Mouse (Mus musculus): Measurements from ENCODE around the gene H1f0. TPM values are rescaled to one million over a fixed set of nuclear protein-coding genes. Genes with fewer than 3 reads are reported as not detected.

H1f0 gene
- polyA plus RNA-seq, 1 experiment from 2014 or later, result 74.8 TPM

DNA sequence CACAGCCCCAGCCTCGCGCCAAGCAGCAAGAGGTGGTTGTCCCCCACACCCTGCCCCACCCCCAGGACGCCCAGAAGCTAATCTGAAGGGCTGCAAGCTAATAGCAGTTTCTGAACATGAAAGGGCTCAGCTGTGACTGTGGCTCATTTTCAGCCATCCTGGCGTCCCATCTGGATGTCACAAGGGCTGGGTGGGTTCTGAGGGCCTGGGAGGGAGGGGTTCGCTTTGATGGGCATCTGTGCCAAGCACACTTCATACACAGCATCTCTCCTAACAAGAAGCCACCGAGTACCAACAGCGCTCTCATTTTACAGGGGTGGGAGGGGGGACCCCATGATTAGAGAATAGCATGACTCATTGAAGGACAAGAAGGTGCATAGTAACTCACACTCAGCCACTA is 14.9 kb upstream of the H1f0 start:
- 0 out of 2 replicates have a peak overlapping the region, but pooled peaks have one; percentile 3 for H3K27ac ChIP-seq

DNA sequence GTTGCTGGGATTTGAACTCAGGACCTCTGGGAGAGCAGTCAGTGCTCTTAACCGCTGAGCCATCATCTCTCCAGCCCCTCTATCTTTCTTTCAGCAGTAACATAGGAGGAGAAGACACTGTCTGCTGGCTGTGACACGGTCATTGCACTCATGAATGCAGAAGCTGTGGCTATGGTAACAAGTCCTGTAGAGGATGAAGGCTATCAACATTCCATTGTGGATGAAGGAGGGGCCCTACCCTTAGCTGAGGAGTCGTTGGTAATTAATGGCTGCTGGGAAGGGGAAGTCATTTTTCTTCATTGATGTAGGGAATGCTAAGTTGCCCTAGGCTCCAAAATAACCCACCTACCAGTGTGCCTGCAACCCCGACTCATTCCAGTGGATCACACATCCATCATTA is 10.1 kb upstream of the H1f0 start:
- Histone ChIP-seq H3K27me3 (ENCODE audit: control insufficient read depth, insufficient read depth, low read length) (no peaks in the 10 kb centered on the region), H3K4me2 (replicated peaks) (no peak overlapping the region), H3K4me3 (replicated peaks; ENCODE audit: low read length) (no peak overlapping the region), H3K36me3 (replicated peaks; ENCODE audit: control insufficient read depth, insufficient read depth) (no peaks in the 10 kb centered on the region), H3K9ac (no peak overlapping the region), H3K4me1 (replicated peaks; ENCODE audit: control insufficient read depth, insufficient read depth, low read length) (no peaks in the 10 kb centered on the region), H3K9me3 (ENCODE audit: control insufficient read depth, low read length) (no peaks in the 10 kb centered on the region), H3K27ac (no peak overlapping the region)
- no peak for DNase-seq (ENCODE audit: low spot score)
- WGBS, result 29% methylated on average over 4 of the region's 4 CpGs
- no peak for ATAC-seq (ENCODE audit: low FRiP score)

More for the DNA sequence above, 14.9 kb upstream of the H1f0 start:
- Histone ChIP-seq H3K27me3 (ENCODE audit: control insufficient read depth, insufficient read depth, low read length) (no peaks in the 10 kb centered on the region), H3K4me2 (replicated peaks) (no peak overlapping the region), H3K9me3 (ENCODE audit: control insufficient read depth, low read length) (no peaks in the 10 kb centered on the region), H3K36me3 (replicated peaks; ENCODE audit: control insufficient read depth, insufficient read depth) (no peaks in the 10 kb centered on the region), H3K4me3 (replicated peaks; ENCODE audit: low read length) (no peak overlapping the region), H3K4me1 (replicated peaks; ENCODE audit: control insufficient read depth, insufficient read depth, low read length) (no peaks in the 10 kb centered on the region), H3K9ac (no peak overlapping the region)
- WGBS, result 44% methylated on average over 7 of the region's 7 CpGs
- DNase-seq (ENCODE audit: low spot score) (no peak), ATAC-seq (ENCODE audit: low FRiP score) (no peak)

DNA sequence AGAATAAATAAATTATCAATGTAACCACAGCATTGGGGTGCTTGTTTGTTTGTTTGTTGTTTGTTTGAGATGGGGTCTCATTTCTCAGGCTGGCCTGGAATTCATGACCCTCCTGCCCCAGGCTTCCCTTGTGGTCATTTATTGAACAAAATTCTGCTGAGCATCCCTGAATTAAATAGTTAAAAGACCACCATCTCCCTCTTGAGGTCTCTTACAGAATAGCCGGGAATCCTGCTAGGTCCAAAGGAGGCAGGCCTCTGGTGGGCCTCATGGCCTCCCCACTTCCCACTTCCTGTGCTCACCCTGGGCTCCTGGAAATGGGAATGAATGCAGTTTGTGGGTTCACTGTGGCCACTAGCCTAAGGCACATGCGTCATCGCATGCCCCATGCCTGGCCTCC is 9.4 kb upstream of the H1f0 start:
- no peak for DNase-seq (ENCODE audit: low spot score)
- 64% methylated on average over 3 of the region's 3 CpGs for WGBS
- H3K4me3 ChIP-seq (replicated peaks; ENCODE audit: low read length), result no peak overlapping the region
- no peak overlapping the region for H3K27ac ChIP-seq
- H3K9ac ChIP-seq, result no peak overlapping the region
- no peaks in the 10 kb centered on the region for H3K27me3 ChIP-seq (ENCODE audit: control insufficient read depth, insufficient read depth, low read length)
- no peak for ATAC-seq (ENCODE audit: low FRiP score)
- no peaks in the 10 kb centered on the region for H3K9me3 ChIP-seq (ENCODE audit: control insufficient read depth, low read length)
- no peaks in the 10 kb centered on the region for H3K4me1 ChIP-seq (replicated peaks; ENCODE audit: control insufficient read depth, insufficient read depth, low read length)
- H3K4me2 ChIP-seq (replicated peaks), result no peak overlapping the region
- H3K36me3 ChIP-seq (replicated peaks; ENCODE audit: control insufficient read depth, insufficient read depth), result no peaks in the 10 kb centered on the region

DNA sequence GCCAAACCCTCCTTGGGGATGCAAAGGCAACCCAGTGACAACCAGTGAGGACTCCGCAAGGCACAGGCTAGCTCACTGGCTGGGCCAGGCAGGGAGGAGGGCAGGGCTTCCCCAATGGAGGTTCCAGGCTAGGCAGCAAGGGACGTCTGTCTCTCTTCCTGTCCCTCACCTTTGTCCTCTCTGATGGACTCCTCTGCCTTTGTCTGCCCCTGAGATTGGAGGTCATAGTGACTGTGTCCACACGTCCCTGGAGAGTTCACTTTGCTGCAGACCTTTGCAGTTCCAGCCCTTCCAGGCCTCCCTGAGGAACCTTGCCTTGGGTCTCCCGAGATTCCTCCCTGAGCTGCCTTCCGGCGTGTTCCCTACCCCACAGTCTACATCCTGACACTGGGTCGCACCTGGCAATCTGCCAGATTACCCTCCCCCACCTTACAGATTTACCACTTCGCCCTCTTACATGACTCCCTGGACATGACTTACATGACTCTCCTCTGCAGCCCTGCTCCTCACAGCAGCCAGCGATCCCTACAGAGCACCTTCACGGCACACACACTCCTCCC is 5.5 kb upstream of the H1f0 start:
- no peak overlapping the region for H3K27ac ChIP-seq
- H3K36me3 ChIP-seq (replicated peaks; ENCODE audit: control insufficient read depth, insufficient read depth), result no peaks in the 10 kb centered on the region
- H3K27me3 ChIP-seq (ENCODE audit: control insufficient read depth, insufficient read depth, low read length), result 0 out of 2 replicates have a peak, but pooled peaks cover 6% of the 10 kb centered on the region
- peaks cover 11% of the 10 kb centered on the region for H3K4me1 ChIP-seq (replicated peaks; ENCODE audit: control insufficient read depth, insufficient read depth, low read length)
- H3K4me3 ChIP-seq (replicated peaks; ENCODE audit: low read length), result no peak overlapping the region
- no peaks in the 10 kb centered on the region for H3K9me3 ChIP-seq (ENCODE audit: control insufficient read depth, low read length)
- no peak overlapping the region for H3K9ac ChIP-seq
- ATAC-seq (ENCODE audit: low FRiP score), result no peak
- DNase-seq (ENCODE audit: low spot score), result no peak
- WGBS, result 61% methylated on average over 10 of the region's 10 CpGs
- no peak overlapping the region for H3K4me2 ChIP-seq (replicated peaks)

DNA sequence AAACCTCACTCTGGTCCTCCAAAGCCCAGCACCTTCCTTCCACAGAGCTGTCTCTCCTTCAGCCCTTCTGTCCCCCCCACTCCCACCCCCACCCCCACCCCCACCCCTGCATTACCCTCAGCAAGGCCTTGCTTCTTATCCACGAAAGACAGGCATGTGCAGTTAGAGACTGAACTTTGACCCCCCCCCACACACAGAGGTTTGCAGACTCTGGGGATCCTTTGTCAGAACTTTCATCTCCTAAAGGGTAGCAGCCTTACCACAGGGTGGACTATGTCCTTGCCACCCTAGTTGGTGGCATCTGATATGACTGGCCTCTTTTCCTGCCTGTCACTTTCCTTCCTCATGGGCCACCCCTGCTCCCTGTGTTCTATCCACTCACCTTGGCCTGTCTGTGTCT is 4.9 kb upstream of the H1f0 start:
- ATAC-seq (ENCODE audit: low FRiP score) (no peak), DNase-seq (ENCODE audit: low spot score) (no peak)
- Histone ChIP-seq H3K4me2 (replicated peaks) (no peak overlapping the region), H3K27me3 (ENCODE audit: control insufficient read depth, insufficient read depth, low read length) (0 out of 2 replicates have a peak, but pooled peaks cover 6% of the 10 kb centered on the region), H3K4me1 (replicated peaks; ENCODE audit: control insufficient read depth, insufficient read depth, low read length) (peaks cover 12% of the 10 kb centered on the region), H3K9me3 (ENCODE audit: control insufficient read depth, low read length) (no peaks in the 10 kb centered on the region), H3K4me3 (replicated peaks; ENCODE audit: low read length) (no peak overlapping the region), H3K36me3 (replicated peaks; ENCODE audit: control insufficient read depth, insufficient read depth) (no peaks in the 10 kb centered on the region), H3K27ac (no peak overlapping the region), H3K9ac (no peak overlapping the region)
- WGBS, result 62% methylated on average over 1 of the region's 1 CpGs

GRCm38 (mm10) chr15:79025687-79026308 is 2.5 kb upstream of the H1f0 start:
- H3K4me3 ChIP-seq (replicated peaks; ENCODE audit: low read length), result no peak overlapping the region
- WGBS, result 12% methylated on average over 16 of the region's 18 CpGs

GRCm38 (mm10) chr15:79026511-79027290 is 1.5 kb upstream of the H1f0 start:
- peak overlapping the region; percentile 92; the same call in 1 of the 2 replicates for H3K27ac ChIP-seq
- H3K4me1 ChIP-seq (replicated peaks; ENCODE audit: control insufficient read depth, insufficient read depth, low read length), result peaks cover 31% of the 10 kb centered on the region
- 38% methylated on average over 14 of the region's 14 CpGs for WGBS
- DNase-seq (ENCODE audit: low spot score) (no peak), ATAC-seq (ENCODE audit: low FRiP score) (no peak)
- no peaks in the 10 kb centered on the region for H3K9me3 ChIP-seq (ENCODE audit: control insufficient read depth, low read length)
- 0 out of 2 replicates have a peak, but pooled peaks cover 6% of the 10 kb centered on the region for H3K27me3 ChIP-seq (ENCODE audit: control insufficient read depth, insufficient read depth, low read length)
- no peaks in the 10 kb centered on the region for H3K36me3 ChIP-seq (replicated peaks; ENCODE audit: control insufficient read depth, insufficient read depth)
- peak overlapping the region; percentile 61 for H3K4me3 ChIP-seq (replicated peaks; ENCODE audit: low read length)
- H3K9ac ChIP-seq, result 0 out of 2 replicates have a peak overlapping the region, but pooled peaks have one; percentile 94
- H3K4me2 ChIP-seq (replicated peaks), result peak overlapping the region; percentile 73

More at GRCm38 (mm10) chr15:79025687-79026308, 2.5 kb upstream of the H1f0 start:
- DNase-seq (ENCODE audit: low spot score) (no peak), ATAC-seq (ENCODE audit: low FRiP score) (no peak)
- H3K36me3 ChIP-seq (replicated peaks; ENCODE audit: control insufficient read depth, insufficient read depth), result no peaks in the 10 kb centered on the region
- no peak overlapping the region for H3K27ac ChIP-seq
- peaks cover 26% of the 10 kb centered on the region for H3K4me1 ChIP-seq (replicated peaks; ENCODE audit: control insufficient read depth, insufficient read depth, low read length)
- 0 out of 2 replicates have a peak, but pooled peaks cover 6% of the 10 kb centered on the region for H3K27me3 ChIP-seq (ENCODE audit: control insufficient read depth, insufficient read depth, low read length)
- no peaks in the 10 kb centered on the region for H3K9me3 ChIP-seq (ENCODE audit: control insufficient read depth, low read length)
- H3K4me2 ChIP-seq (replicated peaks), result peak overlapping the region; percentile 10
- 0 out of 2 replicates have a peak overlapping the region, but pooled peaks have one; percentile 1 for H3K9ac ChIP-seq

DNA sequence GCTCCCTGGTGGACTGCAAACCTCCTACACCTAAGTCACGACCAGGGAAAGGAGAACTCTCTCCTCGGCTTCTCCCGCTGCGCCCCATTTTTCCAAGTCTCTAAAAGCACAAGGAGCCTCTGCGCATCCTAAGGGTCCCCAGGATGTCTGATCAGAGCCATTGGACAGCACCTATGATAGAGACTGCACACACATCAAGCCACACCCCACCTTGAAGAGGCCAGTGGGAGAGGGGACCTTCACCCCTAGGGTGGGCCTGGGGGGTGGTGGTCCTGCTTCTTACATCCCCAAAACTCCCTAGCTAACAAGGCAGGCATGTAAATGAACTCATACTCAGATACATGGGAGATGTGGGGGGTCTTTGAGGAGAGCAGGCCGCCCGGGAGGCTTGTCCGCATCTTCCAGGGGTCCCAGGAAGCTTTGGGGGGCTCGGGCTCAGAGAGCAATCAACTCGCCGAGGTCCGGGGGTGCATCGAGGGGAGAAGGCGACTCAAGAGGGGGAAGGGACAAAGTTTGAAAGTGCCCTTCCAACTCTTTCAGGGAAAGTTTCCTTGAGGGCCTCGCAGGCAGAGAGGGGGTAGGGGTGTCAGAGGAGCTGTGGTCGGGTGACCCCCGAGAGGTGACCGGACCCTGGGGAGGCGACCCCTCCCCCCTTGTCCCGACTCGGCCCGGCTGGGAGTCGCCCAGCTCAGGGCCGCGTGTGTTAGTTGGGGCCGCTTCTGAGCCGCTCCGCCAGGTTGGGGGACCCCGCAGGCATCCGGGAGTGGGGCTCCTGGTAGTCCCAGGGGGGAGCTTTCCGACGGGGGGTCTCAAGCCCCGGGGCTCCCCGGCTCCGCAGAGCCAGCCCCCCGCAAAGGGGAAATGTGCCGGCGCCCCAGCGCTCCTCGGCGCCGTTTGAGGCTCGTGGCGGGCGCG is 702 bp upstream of the H1f0 start:
- no peaks in the 10 kb centered on the region for H3K36me3 ChIP-seq (replicated peaks; ENCODE audit: control insufficient read depth, insufficient read depth)
- peak overlapping the region; percentile 61 for H3K4me3 ChIP-seq (replicated peaks; ENCODE audit: low read length)
- H3K9ac ChIP-seq, result peak overlapping the region; percentile 94
- H3K9me3 ChIP-seq (ENCODE audit: control insufficient read depth, low read length), result no peaks in the 10 kb centered on the region
- H3K4me1 ChIP-seq (replicated peaks; ENCODE audit: control insufficient read depth, insufficient read depth, low read length), result peaks cover 31% of the 10 kb centered on the region
- DNase-seq (ENCODE audit: low spot score), result no peak
- ATAC-seq (ENCODE audit: low FRiP score), result no peak
- H3K27ac ChIP-seq, result peak overlapping the region; percentile 92
- 0 out of 2 replicates have a peak, but pooled peaks cover 6% of the 10 kb centered on the region for H3K27me3 ChIP-seq (ENCODE audit: control insufficient read depth, insufficient read depth, low read length)
- WGBS, result 6% methylated on average over 44 of the region's 46 CpGs
- H3K4me2 ChIP-seq (replicated peaks), result peak overlapping the region; percentile 73

Measured in hindbrain, embryonic 14.5 days (tissue).